Mouse (Mus musculus): ENCODE measurements around the gene Usp18.

- no peak for TF ChIP-seq POLR2A (IDR thresholded peaks at IDR 0.05; ENCODE audit: borderline replicate concordance, low read depth, low read length)
- TF ChIP-seq CTCF (IDR thresholded peaks at IDR 0.05; ENCODE audit: low read depth, low read length) = no peak
These were observed 24.4 kb downstream of the Usp18 start for GRCm38 (mm10) chr6:121270156-121270555.

Measured in bone marrow macrophage, adult 2 months (primary cell).